Mouse (Mus musculus) ovary, adult 10 weeks (tissue): ENCODE data around the gene Rtl3. TPM values are rescaled to one million over a fixed set of nuclear protein-coding genes. Genes with fewer than 3 reads are reported as not detected.

Experiments used
- polyA plus RNA-seq: library from polyadenylated mRNA; stranded (reverse); fragments of 350-450 nt; fragmentation: Illumina TruSeq; extraction: RNeasy Lipid Tissue Mini Kit (QIAGEN cat#74804); gene quantifications from one replicate; pipeline ENCODE4 v1.2.3, GENCODE M21; 2014

The Rtl3 gene
- polyA plus RNA-seq, result 0.40 TPM

GRCm38 (mm10) chrX:106840409-106840808, at the start of gene Rtl3:
Gene Rtl3, minus strand, starts transcription at chrX:106840644.

Other genes starting within 250 kb of the Rtl3 start
- gene Cysltr1, start 237.0 kb downstream of the Rtl3 start, polyA plus RNA-seq, result 7.3 TPM
- gene Lpar4, start 80.0 kb upstream of the Rtl3 start, polyA plus RNA-seq, result 17.2 TPM
- 3.1 TPM for gene P2ry10, start 247.8 kb upstream of the Rtl3 start, polyA plus RNA-seq